8 mouse cellular contexts compared by ENCODE assay signal in the genomic region with DNA sequence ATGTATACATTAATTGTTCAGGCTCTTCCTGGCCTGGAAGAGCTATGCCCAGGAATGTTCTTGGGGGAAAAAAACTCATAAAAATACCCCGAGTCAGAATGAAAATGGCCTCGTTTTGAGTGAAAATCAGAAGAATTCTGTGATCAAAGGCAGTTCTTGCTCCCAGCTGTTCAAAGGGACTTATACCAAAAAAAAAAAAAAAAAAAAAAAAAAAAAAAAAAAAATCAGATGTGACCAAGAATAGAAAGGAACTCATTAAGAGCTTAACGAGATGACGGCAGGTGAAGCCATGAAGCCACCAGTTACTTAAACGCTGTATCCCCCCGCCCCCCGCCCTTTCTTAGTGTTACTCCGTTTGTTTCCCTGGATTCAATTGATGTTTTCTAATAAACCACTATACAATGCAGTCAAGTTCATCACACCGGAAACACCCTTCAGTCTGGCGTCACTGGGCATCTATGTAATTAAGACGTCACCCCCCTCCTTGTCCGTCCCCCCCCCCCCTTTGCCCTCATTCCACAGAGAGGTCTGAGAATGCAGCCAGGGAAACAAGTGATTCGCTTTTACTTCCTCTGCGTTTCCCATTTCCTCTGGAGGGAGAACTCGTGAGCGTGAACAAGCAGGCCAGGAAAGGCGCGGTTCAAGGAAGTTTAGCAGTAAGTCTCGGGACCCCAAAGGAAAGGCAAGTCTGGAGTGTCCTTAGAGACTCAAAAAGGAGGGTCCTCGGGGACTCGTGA.
DNase-seq lines count a peak whose midpoint lies in the region; ATAC-seq and TF ChIP-seq lines count a peak whose summit lies in the region.

No protein-coding gene starts in this region.

- no peak for TF ChIP-seq CTCF in liver, adult 2 months (IDR thresholded peaks at IDR 0.05; ENCODE audit: low read depth, low read length)

- H3K27me3 ChIP-seq in liver, adult 2 months (ENCODE audit: control insufficient read depth, insufficient read depth, low read length): no peaks in the 10 kb centered on the region
- no peaks in the 10 kb centered on the region for H3K27me3 ChIP-seq in limb, embryonic 11.5 days (ENCODE audit: control insufficient read depth, insufficient read depth, low read length)

- DNase-seq in liver, adult 2 months (ENCODE audit: extremely low read depth, low read depth, low spot score): peak; percentile 1
- DNase-seq in liver: no peak
- peak; percentile 8 to 16 for DNase-seq in heart, postnatal 36 days
- DNase-seq in limb, embryonic 11.5 days (ENCODE audit: low spot score): peak; percentile 49
- peak; percentile 1 for DNase-seq in naive thymus-derived CD4-positive, alpha-beta T cell, adult 2 months (ENCODE audit: low read depth)
- DNase-seq in thymus, adult 18-20 months: no peak
- DNase-seq in left cerebral cortex, postnatal 10 days (ENCODE audit: extremely low spot score in 1 of 2, low spot score in 2 of 2): no peak
- DNase-seq in urinary bladder, postnatal 10 days (ENCODE audit: low spot score): no peak

- H3K4me1 ChIP-seq in liver, adult 2 months (ENCODE audit: control insufficient read depth, insufficient read depth, low read length): no peaks in the 10 kb centered on the region
- H3K4me1 ChIP-seq in limb, embryonic 11.5 days (ENCODE audit: control insufficient read depth, insufficient read depth, low read length): peaks cover 5% of the 10 kb centered on the region; the same call in 1 of the 2 replicates

- intact Hi-C loops in heart, postnatal 36 days (cut with DNase I): no loop called here
- intact Hi-C loops in left cerebral cortex, postnatal 10 days (cut with DNase I): no loop called here

- H3K9me3 ChIP-seq in limb, embryonic 11.5 days (ENCODE audit: control insufficient read depth, low read length): no peaks in the 10 kb centered on the region

- no peaks in the 10 kb centered on the region for H3K36me3 ChIP-seq in liver, adult 2 months (ENCODE audit: control insufficient read depth, insufficient read depth, low read length)
- no peaks in the 10 kb centered on the region for H3K36me3 ChIP-seq in limb, embryonic 11.5 days (ENCODE audit: control insufficient read depth, insufficient read depth, low read length)

- no peak overlapping the region for H3K27ac ChIP-seq in liver, adult 2 months (replicated peaks; ENCODE audit: insufficient read depth, low read depth, low read length)
- no peak overlapping the region for H3K27ac ChIP-seq in limb, embryonic 11.5 days (replicated peaks; ENCODE audit: low read depth, low read length)

- H3K9ac ChIP-seq in liver, adult 2 months (ENCODE audit: low read depth, low read length): no peak overlapping the region
- no peak overlapping the region for H3K9ac ChIP-seq in limb, embryonic 11.5 days (ENCODE audit: low read length)

- no peak for ATAC-seq in limb, embryonic 11.5 days (ENCODE audit: insufficient number of reproducible peaks, low FRiP score, low TSS enrichment, low read depth)

- TF ChIP-seq POLR2A in liver, adult 2 months (IDR thresholded peaks at IDR 0.05; ENCODE audit: extremely low read depth, insufficient read depth, low read length): no peak

- 58% methylated on average over 21 of the region's 21 CpGs for whole genome bisulfite sequencing in liver, adult 2 months
- 31% methylated on average over 21 of the region's 21 CpGs for WGBS in limb, embryonic 11.5 days

- H3K4me3 ChIP-seq in liver, adult 2 months (ENCODE audit: insufficient read depth, low read depth, low read length): no peak overlapping the region
- H3K4me3 ChIP-seq in limb, embryonic 11.5 days (ENCODE audit: low read depth, low read length): no peak overlapping the region

- peak overlapping the region; percentile 19 for H3K4me2 ChIP-seq in limb, embryonic 11.5 days (ENCODE audit: low read depth, severe bottlenecking)

- H3K79me2 ChIP-seq in liver, adult 2 months (ENCODE audit: control insufficient read depth, insufficient read depth, low read length): no peaks in the 10 kb centered on the region

Comparison
In these comparisons a context has a peak if more than half of its experiments do, and no peak if none do; other contexts are left out.
1. DNase-seq: peak in liver, adult 2 months (single experiment), heart, postnatal 36 days (2 of 2), limb, embryonic 11.5 days (single experiment) and naive thymus-derived CD4-positive, alpha-beta T cell, adult 2 months (single experiment); none in liver (single experiment), thymus, adult 18-20 months (0 of 2), left cerebral cortex, postnatal 10 days (0 of 2) and urinary bladder, postnatal 10 days (single experiment).